Mouse (Mus musculus) stomach, embryonic 14.5 days (tissue): ENCODE results near the gene Ipo5. TPM values are rescaled to one million over a fixed set of nuclear protein-coding genes. Genes with fewer than 3 reads are reported as not detected.

Experiments
- ATAC-seq: fragments of 200-750 bp; cut with Nextera tagmentation; 2 replicates; pipeline ENCODE4 v1.8.0; 2017; ENCODE audit warnings: low read depth, moderate TSS enrichment; ENCODE audit not compliant: insufficient number of reproducible peaks, insufficient read depth, low FRiP score
- H3K27ac ChIP-seq: fragments of 300-500 bp; sonication (generic); 2 replicates; pipeline ENCODE4 v1.5.1; 2014; ENCODE audit warnings: mild to moderate bottlenecking, low read length, moderate library complexity, mixed read lengths
- H3K27me3 ChIP-seq: fragments of 300-500 bp; sonication (generic); 2 replicates; pipeline ENCODE4 v1.6.1; 2014; ENCODE audit warnings: low read length, control low read depth, mixed read lengths; ENCODE audit not compliant: control insufficient read depth, insufficient read depth
- H3K36me3 ChIP-seq: fragments of 300-500 bp; sonication (generic); 2 replicates; pipeline ENCODE4 v1.6.1; 2014; ENCODE audit warnings: mild to moderate bottlenecking, control low read depth, low read length, moderate library complexity, mixed read lengths; ENCODE audit not compliant: control insufficient read depth, insufficient read depth
- H3K4me1 ChIP-seq: fragments of 300-500 bp; sonication (generic); 2 replicates; pipeline ENCODE4 v1.6.1; 2014; ENCODE audit warnings: low read length, control low read depth, mixed read lengths; ENCODE audit not compliant: control insufficient read depth, insufficient read depth
- H3K4me2 ChIP-seq: fragments of 300-500 bp; sonication (generic); replicated peaks from 2 replicates; pipeline ENCODE4 v1.6.1; 2014; ENCODE audit warnings: low read depth, low read length, control low read depth
- H3K4me3 ChIP-seq: fragments of 300-500 bp; sonication (generic); 2 replicates; pipeline ENCODE4 v1.5.1; 2014; ENCODE audit warnings: low read depth, low read length, control low read depth
- H3K9ac ChIP-seq: fragments of 300-500 bp; sonication (generic); replicated peaks from 2 replicates; pipeline ENCODE4 v1.6.1; 2014; ENCODE audit warnings: low read depth, mild to moderate bottlenecking, control low read depth, low read length, moderate library complexity, mixed read lengths
- H3K9me3 ChIP-seq: fragments of 300-500 bp; sonication (generic); 2 replicates; pipeline ENCODE4 v1.6.1; 2016; ENCODE audit warnings: low read depth, low read length, control low read depth; ENCODE audit not compliant: control insufficient read depth
- whole genome bisulfite sequencing: fragments of 180-500 bp; shearing (Covaris S2); extraction: QIAGEN DNeasy Blood & Tissue Kit; methylation state at CpG from one replicate; pipeline ENCODE4 v1.1.7; 2014; 5-methylcytosine and 5-hydroxymethylcytosine counted together
- polyA plus RNA-seq: library from polyadenylated mRNA; unstranded; fragments of >200 nt; fragmentation: Nextera tagmentation; extraction: Ambion mirVana; gene quantifications from 2 replicates; pipeline ENCODE4 v1.2.1, GENCODE M21; 2014

The Ipo5 gene
- 104 and 111 TPM in 2 replicates for polyA plus RNA-seq

GRCm38 (mm10) chr14:120910733-120911324 lies at the start of gene Ipo5:
TSS of gene Ipo5 (plus strand) at chr14:120911224.
- Histone ChIP-seq H3K9ac (peak within 1 kb of the TSS; percentile 71), H3K4me1 (peaks cover 10% of the 10 kb centered on the region; the same call in 1 of the 2 replicates), H3K4me2 (peak within 1 kb of the TSS; percentile 84), H3K27me3 (no peaks in the 10 kb centered on the region), H3K4me3 (peak within 1 kb of the TSS; percentile 51), H3K36me3 (no peaks in the 10 kb centered on the region), H3K27ac (peak within 1 kb of the TSS; percentile 86), H3K9me3 (no peaks in the 10 kb centered on the region)
- peak; percentile 99 for ATAC-seq
- 0% methylated on average over 45 of the region's 83 CpGs for WGBS

GRCm38 (mm10) chr14:120863205-120863604 lies 47.8 kb upstream of the Ipo5 start:
- Histone ChIP-seq H3K27me3 (no peaks in the 10 kb centered on the region), H3K4me2 (no peak overlapping the region), H3K9me3 (peaks cover 6% of the 10 kb centered on the region; the same call in 1 of the 2 replicates), H3K4me3 (no peak overlapping the region), H3K36me3 (no peaks in the 10 kb centered on the region), H3K4me1 (no peaks in the 10 kb centered on the region), H3K9ac (no peak overlapping the region), H3K27ac (no peak overlapping the region)
- WGBS = 82% methylated on average over 3 of the region's 3 CpGs
- ATAC-seq = no peak

DNA sequence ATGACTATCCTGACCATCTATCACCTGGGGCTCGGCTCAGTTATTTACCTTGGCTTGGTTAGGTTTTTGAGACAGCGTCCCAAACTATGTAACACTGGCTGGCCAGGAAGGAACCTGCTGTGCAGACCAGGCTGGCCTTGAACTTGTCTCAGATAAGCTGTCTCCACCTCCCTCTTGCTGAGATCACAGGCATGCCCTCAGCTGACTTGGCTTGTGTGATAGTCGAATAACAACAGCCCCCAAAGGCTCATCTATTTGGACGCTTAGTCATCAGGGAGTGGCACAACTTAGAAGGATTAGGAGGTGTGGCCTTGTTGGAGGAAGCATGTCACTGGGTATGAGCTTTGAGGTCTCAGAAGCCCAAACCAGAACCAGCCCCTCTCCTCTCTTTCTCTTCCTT lies 46.1 kb upstream of the Ipo5 start:
- ATAC-seq = no peak
- no peak overlapping the region for H3K27ac ChIP-seq
- H3K4me1 ChIP-seq = no peaks in the 10 kb centered on the region
- 87% methylated on average over 4 of the region's 4 CpGs for WGBS
- H3K9me3 ChIP-seq = no peaks in the 10 kb centered on the region; the same call in 1 of the 2 replicates
- H3K4me2 ChIP-seq = no peak overlapping the region
- no peaks in the 10 kb centered on the region for H3K27me3 ChIP-seq
- H3K36me3 ChIP-seq = no peaks in the 10 kb centered on the region
- no peak overlapping the region for H3K9ac ChIP-seq
- H3K4me3 ChIP-seq = no peak overlapping the region

- ATAC-seq = no peak
- Histone ChIP-seq H3K4me3 (no peak overlapping the region), H3K9ac (no peak overlapping the region), H3K4me1 (no peaks in the 10 kb centered on the region), H3K9me3 (no peaks in the 10 kb centered on the region; the same call in 1 of the 2 replicates), H3K27ac (no peak overlapping the region), H3K36me3 (no peaks in the 10 kb centered on the region), H3K4me2 (no peak overlapping the region), H3K27me3 (no peaks in the 10 kb centered on the region)
- WGBS = 94% methylated on average over 8 of the region's 8 CpGs
Measured at GRCm38 (mm10) chr14:120866573-120866972, 44.5 kb upstream of the Ipo5 start.

- Histone ChIP-seq H3K36me3 (no peaks in the 10 kb centered on the region), H3K4me2 (no peak overlapping the region), H3K27ac (no peak overlapping the region), H3K9me3 (no peaks in the 10 kb centered on the region; the same call in 1 of the 2 replicates), H3K4me1 (no peaks in the 10 kb centered on the region), H3K9ac (no peak overlapping the region), H3K27me3 (no peaks in the 10 kb centered on the region), H3K4me3 (no peak overlapping the region)
- no peak for ATAC-seq
- WGBS = 89% methylated on average over 5 of the region's 5 CpGs
Measured at GRCm38 (mm10) chr14:120867121-120867520, 43.9 kb upstream of the Ipo5 start.

- H3K27ac ChIP-seq = no peak overlapping the region
Measured at GRCm38 (mm10) chr14:120868494-120868893, 42.5 kb upstream of the Ipo5 start.

DNA sequence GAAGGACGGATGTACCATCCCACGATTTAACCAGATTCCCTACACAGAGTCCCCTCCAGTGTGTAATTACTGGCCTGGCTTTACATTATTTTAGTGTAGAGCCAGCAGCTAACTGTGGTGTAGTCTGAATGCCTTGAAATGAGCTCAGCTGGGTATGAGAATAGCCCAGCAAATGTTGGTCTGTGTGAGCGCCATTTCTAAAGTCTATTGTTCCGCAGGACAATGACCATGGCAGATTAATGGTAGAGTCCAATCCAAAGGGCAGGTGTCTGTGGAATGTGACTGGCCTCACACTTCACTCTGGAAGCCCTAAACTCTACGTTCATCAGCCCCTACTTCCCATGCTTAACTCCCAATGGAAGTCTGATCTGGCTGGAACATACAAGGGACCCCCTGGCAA lies 40.3 kb upstream of the Ipo5 start:
- Histone ChIP-seq H3K4me3 (no peak overlapping the region), H3K4me1 (no peaks in the 10 kb centered on the region), H3K4me2 (no peak overlapping the region), H3K36me3 (no peaks in the 10 kb centered on the region), H3K9ac (no peak overlapping the region), H3K27me3 (no peaks in the 10 kb centered on the region), H3K27ac (no peak overlapping the region), H3K9me3 (no peaks in the 10 kb centered on the region)
- 76% methylated on average over 5 of the region's 5 CpGs for WGBS
- ATAC-seq = no peak

More at GRCm38 (mm10) chr14:120868494-120868893, 42.5 kb upstream of the Ipo5 start:
- peak; percentile 28; the same call in 1 of the 2 replicates for ATAC-seq
- Histone ChIP-seq H3K9me3 (no peaks in the 10 kb centered on the region), H3K4me3 (no peak overlapping the region), H3K27me3 (no peaks in the 10 kb centered on the region), H3K4me2 (no peak overlapping the region), H3K36me3 (no peaks in the 10 kb centered on the region), H3K9ac (no peak overlapping the region), H3K4me1 (no peaks in the 10 kb centered on the region)
- WGBS = 43% methylated on average over 8 of the region's 8 CpGs

- no peak overlapping the region for H3K4me3 ChIP-seq
- no peaks in the 10 kb centered on the region for H3K27me3 ChIP-seq
- no peaks in the 10 kb centered on the region for H3K36me3 ChIP-seq
- no peaks in the 10 kb centered on the region for H3K9me3 ChIP-seq
- H3K4me1 ChIP-seq = no peaks in the 10 kb centered on the region
- H3K27ac ChIP-seq = no peak overlapping the region
- no peak overlapping the region for H3K4me2 ChIP-seq
- no peak overlapping the region for H3K9ac ChIP-seq
- 85% methylated on average over 7 of the region's 7 CpGs for WGBS
- ATAC-seq = no peak
Measured at GRCm38 (mm10) chr14:120874397-120874796, 36.6 kb upstream of the Ipo5 start.

- Histone ChIP-seq H3K9ac (no peak overlapping the region), H3K4me2 (no peak overlapping the region), H3K4me3 (no peak overlapping the region), H3K27ac (no peak overlapping the region), H3K36me3 (no peaks in the 10 kb centered on the region), H3K27me3 (no peaks in the 10 kb centered on the region), H3K9me3 (no peaks in the 10 kb centered on the region), H3K4me1 (no peaks in the 10 kb centered on the region)
- no peak for ATAC-seq
- WGBS = 62% methylated on average over 9 of the region's 9 CpGs
Measured at GRCm38 (mm10) chr14:120875144-120875543, 35.9 kb upstream of the Ipo5 start.
